Mouse (Mus musculus) heart, embryonic 14.5 days (tissue): Measurements from ENCODE around the gene Urgcp. TPM values are rescaled to one million over a fixed set of nuclear protein-coding genes. Genes with fewer than 3 reads are reported as not detected.
A peak's percentile ranks its signal among the peaks of the same experiment; 100 is the strongest.

Source experiments
- ATAC-seq: fragments of 200-750 bp; cut with Nextera tagmentation; 2 replicates; pipeline ENCODE4 v1.8.0; 2017; ENCODE audit warnings: low read depth, moderate TSS enrichment; ENCODE audit not compliant: insufficient number of reproducible peaks, insufficient read depth, low FRiP score
- H3K27ac ChIP-seq, 2 experiments: fragments of 200-500 bp in 1 of 2; fragments of 300-500 bp in 1 of 2; sonication (generic) in 1 of 2; replicated peaks in 1 of 2; 2 replicates each; pipeline ENCODE4 v1.5.1; 2012 to 2014; ENCODE audit warnings: low read depth in 2 of 2, low read length in 2 of 2, control low read depth in 1 of 2, mild to moderate bottlenecking in 1 of 2, mixed read lengths in 1 of 2; ENCODE audit not compliant: control insufficient read depth in 1 of 2, insufficient read depth in 1 of 2
- H3K27me3 ChIP-seq: fragments of 300-500 bp; sonication (generic); 2 replicates; pipeline ENCODE4 v1.6.1; 2014; ENCODE audit warnings: mild to moderate bottlenecking, low read length, control low read depth; ENCODE audit not compliant: control insufficient read depth, insufficient read depth
- H3K36me3 ChIP-seq: fragments of 300-500 bp; sonication (generic); 2 replicates; pipeline ENCODE4 v1.6.1; 2014; ENCODE audit warnings: mild to moderate bottlenecking, control low read depth, low read length, mixed read lengths; ENCODE audit not compliant: control insufficient read depth, insufficient read depth
- H3K4me1 ChIP-seq, 2 experiments: fragments of 200-500 bp in 1 of 2; fragments of 300-500 bp in 1 of 2; sonication (generic) in 1 of 2; 2 replicates each; pipeline ENCODE4 v1.6.1; 2012 to 2014; ENCODE audit warnings: low read length in 2 of 2, control low read depth in 1 of 2, mixed read lengths in 1 of 2; ENCODE audit not compliant: control insufficient read depth in 2 of 2, insufficient read depth in 2 of 2
- H3K4me2 ChIP-seq: fragments of 300-500 bp; sonication (generic); 2 replicates; pipeline ENCODE4 v1.6.1; 2014; ENCODE audit warnings: mild to moderate bottlenecking, low read length
- H3K4me3 ChIP-seq, 2 experiments: fragments of 200-500 bp in 1 of 2; fragments of 300-500 bp in 1 of 2; sonication (generic) in 1 of 2; 2 replicates each; pipeline ENCODE4 v1.5.1; 2012 to 2014; ENCODE audit warnings: low read length in 2 of 2, mild to moderate bottlenecking in 2 of 2, control low read depth in 1 of 2, low read depth in 1 of 2, moderate library complexity in 1 of 2; ENCODE audit not compliant: control insufficient read depth in 1 of 2, insufficient read depth in 1 of 2
- H3K9ac ChIP-seq: fragments of 300-500 bp; sonication (generic); 2 replicates; pipeline ENCODE4 v1.6.1; 2014; ENCODE audit warnings: mild to moderate bottlenecking, low read length
- H3K9me3 ChIP-seq: fragments of 300-500 bp; sonication (generic); 2 replicates; pipeline ENCODE4 v1.6.1; 2016; ENCODE audit warnings: low read length, control low read depth; ENCODE audit not compliant: control insufficient read depth
- WGBS: fragments of 180-500 bp; shearing (Covaris S2); extraction: QIAGEN DNeasy Blood & Tissue Kit; methylation state at CpG from one replicate; pipeline ENCODE4 v1.1.7; 2014; 5-methylcytosine and 5-hydroxymethylcytosine counted together
- polyA plus RNA-seq: library from polyadenylated mRNA; unstranded; fragments of >200 nt; fragmentation: Nextera tagmentation; extraction: Ambion mirVana; gene quantifications from 2 replicates; pipeline ENCODE4 v1.2.1, GENCODE M21; 2014

The Urgcp gene
- polyA plus RNA-seq, 1 experiment from 2014 or later: 19.9 TPM

GRCm38 (mm10) chr11:5707530-5708353, 54.4 kb downstream of the Urgcp start:
- WGBS: 19% methylated on average over 43 of the region's 50 CpGs

GRCm38 (mm10) chr11:5706874-5707529, 55.2 kb downstream of the Urgcp start:
- H3K27ac ChIP-seq: peak overlapping the region; percentile 28 to 73
- no peaks in the 10 kb centered on the region for H3K27me3 ChIP-seq
- H3K9me3 ChIP-seq: no peaks in the 10 kb centered on the region
- peak overlapping the region; percentile 86 to 97 for H3K4me3 ChIP-seq
- peak overlapping the region; percentile 96 for H3K9ac ChIP-seq
- peak overlapping the region; percentile 79 for H3K4me2 ChIP-seq
- no peak; the same call in 1 of the 2 replicates for ATAC-seq
- under 1% methylated on average over 40 of the region's 43 CpGs for WGBS
- peaks cover 28% of the 10 kb centered on the region for H3K36me3 ChIP-seq
- H3K4me1 ChIP-seq: peaks cover 7 to 18% of the 10 kb centered on the region in 2 experiments

More at GRCm38 (mm10) chr11:5707530-5708353, 54.4 kb downstream of the Urgcp start:
- peaks cover 35% of the 10 kb centered on the region for H3K36me3 ChIP-seq
- peak overlapping the region; percentile 79 for H3K4me2 ChIP-seq
- H3K27me3 ChIP-seq: no peaks in the 10 kb centered on the region
- H3K9me3 ChIP-seq: no peaks in the 10 kb centered on the region
- peaks cover 7 to 18% of the 10 kb centered on the region in 2 experiments for H3K4me1 ChIP-seq
- H3K27ac ChIP-seq: peak overlapping the region; percentile 28 to 73; a peak in 3 of 4 replicates
- peak overlapping the region; percentile 96 for H3K9ac ChIP-seq
- ATAC-seq: peak; percentile 92
- peak overlapping the region; percentile 86 to 97 for H3K4me3 ChIP-seq

- H3K36me3 ChIP-seq: peaks cover 28% of the 10 kb centered on the region
- no peaks in the 10 kb centered on the region for H3K9me3 ChIP-seq
- H3K9ac ChIP-seq: peak overlapping the region; percentile 96; the same call in 1 of the 2 replicates
- H3K4me3 ChIP-seq: no peak overlapping the region
- H3K4me2 ChIP-seq: peak overlapping the region; percentile 79
- no peak for ATAC-seq
- 90% methylated on average over 9 of the region's 9 CpGs for WGBS
- no peak overlapping the region for H3K27ac ChIP-seq
- H3K4me1 ChIP-seq: peaks cover 7 to 18% of the 10 kb centered on the region in 2 experiments
- H3K27me3 ChIP-seq: no peaks in the 10 kb centered on the region
Measured at GRCm38 (mm10) chr11:5705972-5706371, 56.2 kb downstream of the Urgcp start.

GRCm38 (mm10) chr11:5703341-5703740, 58.8 kb downstream of the Urgcp start:
- ATAC-seq: no peak
- no peak overlapping the region for H3K4me3 ChIP-seq
- H3K9me3 ChIP-seq: no peaks in the 10 kb centered on the region
- 75% methylated on average over 1 of the region's 1 CpGs for WGBS
- peaks cover 4 to 11% of the 10 kb centered on the region in 2 experiments for H3K4me1 ChIP-seq
- no peak overlapping the region for H3K27ac ChIP-seq
- no peak overlapping the region for H3K4me2 ChIP-seq
- no peak overlapping the region for H3K9ac ChIP-seq
- no peaks in the 10 kb centered on the region for H3K27me3 ChIP-seq
- H3K36me3 ChIP-seq: peaks cover 28% of the 10 kb centered on the region

DNA sequence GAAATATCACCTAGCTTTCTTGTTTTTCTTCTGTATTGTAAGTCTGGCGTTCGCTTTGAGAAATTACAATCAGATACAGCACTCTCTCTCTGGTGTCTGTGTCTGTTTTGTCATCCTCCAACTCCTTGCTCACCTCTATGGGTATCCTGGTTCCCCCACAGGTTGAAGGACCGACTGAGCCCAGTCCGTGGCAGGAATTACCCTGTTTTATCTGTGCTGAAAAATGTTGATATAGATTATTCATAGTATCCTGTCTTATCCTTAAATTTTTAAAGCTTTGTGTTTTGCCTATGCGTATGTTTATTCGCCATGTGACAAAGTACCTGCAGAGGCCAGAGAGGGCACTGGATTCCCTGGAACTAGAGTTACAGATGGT, 59.2 kb downstream of the Urgcp start:
- 91% methylated on average over 6 of the region's 6 CpGs for WGBS
- H3K9me3 ChIP-seq: no peaks in the 10 kb centered on the region
- ATAC-seq: no peak

DNA sequence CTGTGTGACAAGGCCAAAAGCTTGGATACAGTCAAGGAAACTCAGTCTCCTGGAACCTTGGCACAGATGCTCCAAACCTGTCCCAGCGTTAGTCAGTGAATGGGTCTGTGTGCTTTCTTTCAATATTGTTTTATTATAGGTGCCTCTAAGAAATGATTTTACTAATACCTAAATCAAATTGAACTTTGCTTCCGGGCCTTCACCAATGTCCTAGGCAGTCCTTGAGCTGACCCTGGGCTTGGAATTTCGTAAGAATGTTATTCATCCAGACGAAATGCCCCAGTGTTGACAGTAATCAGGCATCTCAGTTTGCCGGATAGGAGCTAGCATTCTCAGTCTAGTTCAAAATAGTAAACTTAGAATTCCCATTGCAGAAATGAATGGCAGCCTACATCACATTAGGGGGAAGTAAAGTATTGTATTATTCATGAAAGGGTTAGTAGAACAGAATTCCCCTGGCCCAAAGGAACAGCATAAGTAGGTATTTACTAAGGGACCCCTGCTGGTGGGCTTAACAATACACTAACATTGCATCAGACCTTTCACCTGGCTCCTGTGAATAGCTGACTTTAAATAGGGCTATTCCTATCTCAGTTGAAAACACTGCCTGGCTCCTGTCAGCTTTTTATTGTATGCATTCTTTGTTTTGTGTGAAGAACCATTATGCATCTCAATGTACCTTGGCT, 59.8 kb downstream of the Urgcp start:
- WGBS: 45% methylated on average over 5 of the region's 5 CpGs
- H3K9ac ChIP-seq: no peak overlapping the region

More for the DNA sequence above, 59.2 kb downstream of the Urgcp start:
- H3K9ac ChIP-seq: no peak overlapping the region
- H3K4me1 ChIP-seq: peaks cover 4 to 11% of the 10 kb centered on the region in 2 experiments
- no peak overlapping the region for H3K4me3 ChIP-seq
- peaks cover 28% of the 10 kb centered on the region for H3K36me3 ChIP-seq
- H3K27me3 ChIP-seq: no peaks in the 10 kb centered on the region
- H3K27ac ChIP-seq: no peak overlapping the region
- no peak overlapping the region for H3K4me2 ChIP-seq

GRCm38 (mm10) chr11:5701821-5702220, 60.4 kb downstream of the Urgcp start:
- H3K4me2 ChIP-seq: no peak overlapping the region
- H3K27me3 ChIP-seq: no peaks in the 10 kb centered on the region
- ATAC-seq: no peak
- peaks cover 4 to 11% of the 10 kb centered on the region in 2 experiments for H3K4me1 ChIP-seq
- H3K9ac ChIP-seq: no peak overlapping the region
- WGBS: 96% methylated on average over 1 of the region's 1 CpGs
- H3K9me3 ChIP-seq: no peaks in the 10 kb centered on the region
- H3K4me3 ChIP-seq: no peak overlapping the region
- H3K27ac ChIP-seq: no peak overlapping the region
- peaks cover 28% of the 10 kb centered on the region for H3K36me3 ChIP-seq

More for the DNA sequence above, 59.8 kb downstream of the Urgcp start:
- H3K4me1 ChIP-seq: peaks cover 4 to 11% of the 10 kb centered on the region in 2 experiments
- no peaks in the 10 kb centered on the region for H3K9me3 ChIP-seq
- H3K4me2 ChIP-seq: no peak overlapping the region
- no peak overlapping the region for H3K4me3 ChIP-seq
- no peak overlapping the region for H3K27ac ChIP-seq
- no peaks in the 10 kb centered on the region for H3K27me3 ChIP-seq
- H3K36me3 ChIP-seq: peaks cover 28% of the 10 kb centered on the region
- no peak for ATAC-seq
